Mouse (Mus musculus) CD4-positive, CD25-positive, alpha-beta regulatory T cell, adult 4 months (primary cell): ENCODE measurements around the gene Dock8. TPM values are rescaled to one million over a fixed set of nuclear protein-coding genes. Genes with fewer than 3 reads are reported as not detected.

Experiments used
- polyA plus RNA-seq, 2 experiments: library from polyadenylated mRNA; unstranded; fragments of 100-300 nt; shearing (Covaris generic); gene quantifications; one replicate each; pipeline ENCODE4 v1.2.1; 2017

Gene Dock8
- polyA plus RNA-seq, 2 experiments from 2014 or later, result 97.2 to 114 TPM

Other genes with a start within 250 kb of the Dock8 start
- not detected for gene Pgm5, start 137.7 kb upstream of the Dock8 start, polyA plus RNA-seq
- 100 to 1,000 TPM; 175 to 208 TPM for gene Gm10053, start 123.8 kb upstream of the Dock8 start, polyA plus RNA-seq
- not detected for gene Foxd4, start 98.3 kb upstream of the Dock8 start, polyA plus RNA-seq
- 10 to 100 TPM; 12.2 to 27.9 TPM for gene Cbwd1, start 37.9 kb upstream of the Dock8 start, polyA plus RNA-seq
- gene Kank1, start 237.4 kb downstream of the Dock8 start, polyA plus RNA-seq, result not detected